Mouse (Mus musculus) erythroblast, embryonic 14.5 days (primary cell): ENCODE data around the gene Pex14. TPM values are rescaled to one million over a fixed set of nuclear protein-coding genes. Genes with fewer than 3 reads are reported as not detected.

Source experiments
- H3K27me3 ChIP-seq: 2 replicates; pipeline ENCODE4 v1.6.1; 2012; ENCODE audit warnings: inconsistent platforms; ENCODE audit not compliant: control insufficient read depth
- H3K36me3 ChIP-seq: 2 replicates; pipeline ENCODE4 v1.6.1; 2012; ENCODE audit warnings: mild to moderate bottlenecking, inconsistent platforms; ENCODE audit not compliant: control insufficient read depth
- H3K4me1 ChIP-seq: 2 replicates; pipeline ENCODE4 v1.6.1; 2012; ENCODE audit warnings: inconsistent platforms; ENCODE audit not compliant: control insufficient read depth
- H3K4me3 ChIP-seq: replicated peaks from 2 replicates; pipeline ENCODE3; 2012; ENCODE audit warnings: moderate library complexity, mild to moderate bottlenecking, inconsistent platforms
- H3K9me3 ChIP-seq: 2 replicates; pipeline ENCODE4 v1.6.1; 2012; ENCODE audit warnings: low read length, inconsistent platforms, mixed read lengths; ENCODE audit not compliant: control insufficient read depth
- GATA1 ChIP-seq: IDR thresholded peaks from 2 replicates; pipeline ENCODE4 v1.6.1; 2012; ENCODE audit warnings: low read length, inconsistent platforms, mixed read lengths
- TAL1 ChIP-seq: IDR thresholded peaks from 3 replicates; pipeline ENCODE4 v1.6.1; 2012; ENCODE audit warnings: low read length, inconsistent platforms, mixed read lengths
- polyA plus RNA-seq: library from polyadenylated mRNA; stranded (reverse); fragments of >175 nt; gene quantifications from 2 replicates; pipeline ENCODE4 v1.2.3, GENCODE M21; 2012

Pex14 gene
- polyA plus RNA-seq, 1 experiment: 2.0 TPM

GRCm38 (mm10) chr4:149136116-149136850, 36.6 kb upstream of the Pex14 start:
- no peak for TF ChIP-seq TAL1
- TF ChIP-seq GATA1: no peak
- Histone ChIP-seq H3K4me1 (peaks cover 13% of the 10 kb centered on the region), H3K4me3 (peak overlapping the region; percentile 92), H3K36me3 (peaks cover 13% of the 10 kb centered on the region), H3K27me3 (no peaks in the 10 kb centered on the region), H3K9me3 (no peaks in the 10 kb centered on the region)

- no peaks in the 10 kb centered on the region for H3K27me3 ChIP-seq
- H3K36me3 ChIP-seq: peaks cover 36% of the 10 kb centered on the region
- H3K4me1 ChIP-seq: peaks cover 13% of the 10 kb centered on the region
- TF ChIP-seq GATA1 (no peak), TAL1 (no peak)
- no peak overlapping the region for H3K4me3 ChIP-seq
- H3K9me3 ChIP-seq: no peaks in the 10 kb centered on the region
Measured at GRCm38 (mm10) chr4:149133395-149133794, 33.7 kb upstream of the Pex14 start.

- Histone ChIP-seq H3K36me3 (peaks cover 50% of the 10 kb centered on the region), H3K4me3 (no peak overlapping the region), H3K4me1 (peaks cover 11% of the 10 kb centered on the region), H3K27me3 (no peaks in the 10 kb centered on the region), H3K9me3 (no peaks in the 10 kb centered on the region)
- TF ChIP-seq TAL1: no peak
- no peak for TF ChIP-seq GATA1
Measured at GRCm38 (mm10) chr4:149131789-149132565, 32.3 kb upstream of the Pex14 start.

GRCm38 (mm10) chr4:149131021-149131752, 31.5 kb upstream of the Pex14 start:
- Histone ChIP-seq H3K4me3 (no peak overlapping the region), H3K4me1 (peaks cover 3% of the 10 kb centered on the region), H3K36me3 (peaks cover 56% of the 10 kb centered on the region), H3K27me3 (no peaks in the 10 kb centered on the region), H3K9me3 (no peaks in the 10 kb centered on the region)
- TF ChIP-seq GATA1 (no peak), TAL1 (no peak)

GRCm38 (mm10) chr4:149128467-149128866, 28.8 kb upstream of the Pex14 start:
- Histone ChIP-seq H3K9me3 (no peaks in the 10 kb centered on the region), H3K36me3 (peaks cover 61% of the 10 kb centered on the region)

GRCm38 (mm10) chr4:149126663-149127062, 27.0 kb upstream of the Pex14 start, which contains the start of gene Cort:
TSS of gene Cort (minus strand) at chr4:149126763.
- Histone ChIP-seq H3K9me3 (no peaks in the 10 kb centered on the region), H3K27me3 (no peaks in the 10 kb centered on the region), H3K4me1 (peaks cover 2% of the 10 kb centered on the region), H3K36me3 (peaks cover 51% of the 10 kb centered on the region), H3K4me3 (no peak within 1 kb of the TSS)
- TF ChIP-seq TAL1: no peak
- no peak for TF ChIP-seq GATA1

More at GRCm38 (mm10) chr4:149128467-149128866, 28.8 kb upstream of the Pex14 start:
- Histone ChIP-seq H3K4me3 (no peak overlapping the region), H3K4me1 (peaks cover under 1% of the 10 kb centered on the region), H3K27me3 (no peaks in the 10 kb centered on the region)
- no peak for TF ChIP-seq GATA1
- no peak for TF ChIP-seq TAL1

- H3K4me1 ChIP-seq: peaks cover 2% of the 10 kb centered on the region
- no peaks in the 10 kb centered on the region for H3K27me3 ChIP-seq
- H3K4me3 ChIP-seq: no peak overlapping the region
- H3K9me3 ChIP-seq: no peaks in the 10 kb centered on the region
- H3K36me3 ChIP-seq: peaks cover 46% of the 10 kb centered on the region
- TF ChIP-seq TAL1 (no peak), GATA1 (no peak)
Measured at GRCm38 (mm10) chr4:149126115-149126509, 26.4 kb upstream of the Pex14 start.

- no peaks in the 10 kb centered on the region for H3K9me3 ChIP-seq
- no peaks in the 10 kb centered on the region for H3K27me3 ChIP-seq
- H3K4me3 ChIP-seq: no peak overlapping the region
- H3K36me3 ChIP-seq: peaks cover 41% of the 10 kb centered on the region
- peaks cover 2% of the 10 kb centered on the region for H3K4me1 ChIP-seq
- TF ChIP-seq GATA1 (no peak), TAL1 (no peak)
Measured at GRCm38 (mm10) chr4:149125341-149126114, 25.9 kb upstream of the Pex14 start.
